Mouse (Mus musculus): ENCODE measurements at regions not wholly inside any gene's neighbourhood (a gene's known extent, or its start where the extent isn't known, plus 50 kb on each side); places are given as distances from the start of the nearest gene placed in this dataset.

DNA sequence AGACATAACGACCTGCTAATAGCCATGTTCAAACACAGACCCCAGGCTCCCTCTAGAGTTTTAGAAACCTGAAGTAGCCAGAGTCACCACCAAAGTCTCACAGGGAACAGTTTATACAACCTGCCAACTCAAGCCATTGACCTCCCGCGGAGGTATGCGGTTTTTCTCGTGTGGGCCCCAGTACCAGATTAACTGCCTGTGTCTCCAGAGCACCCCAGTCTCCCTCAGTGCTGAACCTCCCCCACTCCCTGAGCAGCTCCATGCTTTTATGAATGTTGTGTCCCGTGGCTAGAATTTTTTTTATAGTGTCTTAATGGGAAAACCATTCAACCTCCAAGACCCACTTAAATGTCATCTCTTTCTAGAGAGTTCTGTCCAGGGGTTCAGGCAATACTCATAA is 98.5 kb upstream of the Gm34302 start:
- Histone ChIP-seq H3K4me1 (ENCODE audit: insufficient read depth, low read length) (peaks cover 8% of the 10 kb centered on the region; the same call in 1 of the 2 replicates), H3K27ac (ENCODE audit: low read length) (no peak overlapping the region), H3K9me3 (ENCODE audit: low read length) (no peaks in the 10 kb centered on the region), H3K4me3 (ENCODE audit: low read length) (no peak overlapping the region), H3K9ac (replicated peaks; ENCODE audit: low read length) (no peak overlapping the region), H3K4me2 (replicated peaks; ENCODE audit: low read depth, low read length) (no peak overlapping the region), H3K27me3 (ENCODE audit: insufficient read depth, low read length) (no peaks in the 10 kb centered on the region), H3K36me3 (ENCODE audit: insufficient read depth, low read length) (no peaks in the 10 kb centered on the region)
- WGBS, result 23% methylated on average over 6 of the region's 6 CpGs
- ATAC-seq (ENCODE audit: low FRiP score, low TSS enrichment), result no peak

DNA sequence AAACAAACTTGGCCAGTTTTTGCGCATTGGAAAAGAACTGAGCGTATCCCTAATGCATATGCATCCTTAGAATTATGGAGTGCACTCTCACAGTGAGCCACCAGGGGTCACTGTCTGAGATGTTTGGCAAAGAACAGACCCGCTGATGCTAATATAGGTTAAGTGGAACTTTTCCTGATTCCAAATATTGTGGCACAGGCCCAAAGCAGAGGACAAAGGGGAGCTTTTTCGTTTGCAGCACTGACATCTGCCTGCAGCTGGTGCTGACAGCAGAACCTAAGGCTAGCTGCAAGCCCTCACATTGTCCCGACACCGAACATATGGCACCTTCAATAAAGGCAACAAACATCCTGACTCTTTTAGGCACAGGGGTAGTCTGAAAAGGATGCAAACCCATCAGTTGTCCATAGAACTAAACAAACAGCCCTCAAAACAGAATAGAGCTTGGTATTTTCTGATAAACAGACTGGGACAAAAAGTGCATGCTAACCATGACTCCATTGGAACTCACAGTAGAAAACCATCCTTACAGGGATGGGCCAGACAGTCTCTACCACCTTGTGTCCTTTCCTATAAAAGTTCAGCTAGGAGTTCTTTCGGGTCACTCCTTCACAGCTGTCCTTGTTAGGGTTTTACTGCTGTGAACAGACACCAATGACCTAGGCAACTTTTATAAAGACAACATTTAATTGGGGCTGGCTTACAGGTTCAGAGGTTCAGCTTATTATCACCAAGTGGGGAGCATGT is 87.1 kb upstream of the Gm34302 start:
- H3K27ac ChIP-seq (ENCODE audit: low read length), result no peak overlapping the region
- WGBS, result 36% methylated on average over 7 of the region's 7 CpGs

DNA sequence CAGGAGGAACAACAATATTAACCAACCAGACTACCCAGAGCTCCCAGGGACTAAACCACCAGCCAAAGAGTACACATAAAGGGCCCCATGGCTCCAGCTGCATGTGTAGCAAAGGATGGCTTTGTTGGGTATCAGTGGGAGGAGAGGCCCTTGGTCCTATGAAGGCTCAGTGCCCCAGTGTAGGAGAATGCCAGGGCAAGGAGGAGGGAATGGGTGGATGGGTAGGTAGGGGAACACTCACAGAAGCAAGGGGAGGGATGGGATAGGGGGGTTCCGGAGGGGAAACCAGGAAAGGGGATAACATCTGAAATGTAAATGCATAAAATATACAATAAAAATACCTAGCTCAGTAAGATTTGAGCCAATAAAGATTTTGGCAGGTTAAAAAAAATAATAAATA is 86.4 kb upstream of the Gm34302 start:
- Histone ChIP-seq H3K4me2 (replicated peaks; ENCODE audit: low read depth, low read length) (no peak overlapping the region), H3K9me3 (ENCODE audit: low read length) (no peaks in the 10 kb centered on the region), H3K27ac (ENCODE audit: low read length) (no peak overlapping the region), H3K4me3 (ENCODE audit: low read length) (no peak overlapping the region), H3K36me3 (ENCODE audit: insufficient read depth, low read length) (no peaks in the 10 kb centered on the region), H3K4me1 (ENCODE audit: insufficient read depth, low read length) (no peaks in the 10 kb centered on the region), H3K27me3 (ENCODE audit: insufficient read depth, low read length) (no peaks in the 10 kb centered on the region), H3K9ac (replicated peaks; ENCODE audit: low read length) (no peak overlapping the region)
- WGBS, result 100% methylated on average over 1 of the region's 1 CpGs
- ATAC-seq (ENCODE audit: low FRiP score, low TSS enrichment), result no peak

More for the DNA sequence above, 87.1 kb upstream of the Gm34302 start:
- Histone ChIP-seq H3K4me3 (ENCODE audit: low read length) (no peak overlapping the region), H3K9me3 (ENCODE audit: low read length) (no peaks in the 10 kb centered on the region), H3K4me1 (ENCODE audit: insufficient read depth, low read length) (no peaks in the 10 kb centered on the region), H3K27me3 (ENCODE audit: insufficient read depth, low read length) (no peaks in the 10 kb centered on the region), H3K36me3 (ENCODE audit: insufficient read depth, low read length) (no peaks in the 10 kb centered on the region), H3K4me2 (replicated peaks; ENCODE audit: low read depth, low read length) (no peak overlapping the region), H3K9ac (replicated peaks; ENCODE audit: low read length) (no peak overlapping the region)
- ATAC-seq (ENCODE audit: low FRiP score, low TSS enrichment), result peak; percentile 75; the same call in 1 of the 2 replicates

DNA sequence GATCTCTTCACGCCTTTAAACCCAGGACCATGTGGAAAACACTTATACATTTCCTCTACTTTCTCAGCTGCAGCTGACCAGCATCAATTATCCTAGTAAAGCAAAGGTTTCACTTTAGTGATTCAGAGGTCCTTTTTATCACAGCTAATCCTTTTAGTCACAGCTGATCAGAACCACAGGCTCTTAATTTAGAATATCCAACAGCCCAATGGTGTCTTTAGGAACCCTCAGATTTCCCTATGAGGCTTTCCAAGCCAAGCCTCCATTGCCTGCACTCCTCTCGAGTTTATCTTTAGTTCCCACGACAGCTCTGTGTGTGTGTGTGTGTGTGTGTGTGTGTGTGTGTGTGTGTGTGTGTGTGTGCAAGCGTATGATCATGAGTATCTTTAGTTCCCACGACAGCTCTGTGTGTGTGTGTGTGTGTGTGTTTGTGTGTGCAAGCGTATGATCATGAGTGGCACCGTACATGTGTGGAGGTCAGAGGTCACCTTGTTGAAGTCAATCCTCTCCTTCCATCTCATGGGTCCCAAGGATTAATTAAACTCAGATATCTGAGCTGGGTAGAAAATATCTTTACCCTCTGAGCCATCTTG is 85.4 kb upstream of the Gm34302 start:
- 85% methylated on average over 7 of the region's 7 CpGs for WGBS
- Histone ChIP-seq H3K27ac (ENCODE audit: low read length) (no peak overlapping the region), H3K4me2 (replicated peaks; ENCODE audit: low read depth, low read length) (no peak overlapping the region), H3K27me3 (ENCODE audit: insufficient read depth, low read length) (no peaks in the 10 kb centered on the region), H3K4me3 (ENCODE audit: low read length) (no peak overlapping the region), H3K4me1 (ENCODE audit: insufficient read depth, low read length) (no peaks in the 10 kb centered on the region), H3K9ac (replicated peaks; ENCODE audit: low read length) (no peak overlapping the region), H3K36me3 (ENCODE audit: insufficient read depth, low read length) (no peaks in the 10 kb centered on the region), H3K9me3 (ENCODE audit: low read length) (no peaks in the 10 kb centered on the region)
- ATAC-seq (ENCODE audit: low FRiP score, low TSS enrichment), result no peak

DNA sequence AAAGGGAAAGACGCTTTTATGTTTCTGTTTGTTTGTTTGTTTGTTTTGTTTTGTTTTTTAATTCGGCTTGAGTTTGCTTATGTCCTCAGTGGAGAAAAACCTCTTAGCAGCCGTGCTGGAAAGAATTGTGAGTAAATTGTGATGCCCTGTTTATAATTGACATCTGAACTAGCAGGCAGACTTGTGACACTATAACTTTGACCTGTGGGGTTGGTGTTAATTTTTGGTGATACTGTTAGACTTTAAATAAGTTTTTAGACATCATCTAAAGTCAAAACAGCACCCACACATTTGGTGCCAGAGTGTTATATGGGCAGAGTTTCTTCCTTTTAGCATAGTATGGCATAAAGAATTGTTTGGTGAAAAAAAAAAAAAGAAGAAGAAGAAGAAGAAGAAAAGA is 84.0 kb upstream of the Gm34302 start:
- Histone ChIP-seq H3K36me3 (ENCODE audit: insufficient read depth, low read length) (no peaks in the 10 kb centered on the region), H3K27ac (ENCODE audit: low read length) (no peak overlapping the region), H3K4me1 (ENCODE audit: insufficient read depth, low read length) (no peaks in the 10 kb centered on the region), H3K4me2 (replicated peaks; ENCODE audit: low read depth, low read length) (no peak overlapping the region), H3K9me3 (ENCODE audit: low read length) (no peaks in the 10 kb centered on the region), H3K27me3 (ENCODE audit: insufficient read depth, low read length) (no peaks in the 10 kb centered on the region), H3K9ac (replicated peaks; ENCODE audit: low read length) (no peak overlapping the region), H3K4me3 (ENCODE audit: low read length) (no peak overlapping the region)
- ATAC-seq (ENCODE audit: low FRiP score, low TSS enrichment), result no peak
- WGBS, result 80% methylated on average over 3 of the region's 3 CpGs

GRCm38 (mm10) chr3:63563057-63563456 is 79.4 kb upstream of the Gm34302 start:
- 63% methylated on average over 1 of the region's 1 CpGs for WGBS
- Histone ChIP-seq H3K27me3 (ENCODE audit: insufficient read depth, low read length) (no peaks in the 10 kb centered on the region), H3K36me3 (ENCODE audit: insufficient read depth, low read length) (no peaks in the 10 kb centered on the region), H3K27ac (ENCODE audit: low read length) (no peak overlapping the region), H3K4me1 (ENCODE audit: insufficient read depth, low read length) (0 out of 2 replicates have a peak, but pooled peaks cover 3% of the 10 kb centered on the region), H3K9ac (replicated peaks; ENCODE audit: low read length) (no peak overlapping the region), H3K9me3 (ENCODE audit: low read length) (no peaks in the 10 kb centered on the region), H3K4me3 (ENCODE audit: low read length) (no peak overlapping the region), H3K4me2 (replicated peaks; ENCODE audit: low read depth, low read length) (no peak overlapping the region)
- ATAC-seq (ENCODE audit: low FRiP score, low TSS enrichment), result no peak

GRCm38 (mm10) chr3:63562532-63562931 is 78.9 kb upstream of the Gm34302 start:
- no peak overlapping the region for H3K27ac ChIP-seq (ENCODE audit: low read length)

GRCm38 (mm10) chr3:63560745-63561151 is 77.1 kb upstream of the Gm34302 start:
- Histone ChIP-seq H3K4me2 (replicated peaks; ENCODE audit: low read depth, low read length) (no peak overlapping the region), H3K27ac (ENCODE audit: low read length) (peak overlapping the region; percentile 90), H3K4me1 (ENCODE audit: insufficient read depth, low read length) (0 out of 2 replicates have a peak, but pooled peaks cover 3% of the 10 kb centered on the region), H3K27me3 (ENCODE audit: insufficient read depth, low read length) (no peaks in the 10 kb centered on the region), H3K9ac (replicated peaks; ENCODE audit: low read length) (no peak overlapping the region), H3K9me3 (ENCODE audit: low read length) (no peaks in the 10 kb centered on the region), H3K4me3 (ENCODE audit: low read length) (no peak overlapping the region), H3K36me3 (ENCODE audit: insufficient read depth, low read length) (no peaks in the 10 kb centered on the region)
- 36% methylated on average over 4 of the region's 4 CpGs for WGBS
- peak; percentile 94 for ATAC-seq (ENCODE audit: low FRiP score, low TSS enrichment)

More at GRCm38 (mm10) chr3:63562532-63562931, 78.9 kb upstream of the Gm34302 start:
- H3K36me3 ChIP-seq (ENCODE audit: insufficient read depth, low read length), result no peaks in the 10 kb centered on the region
- no peak for ATAC-seq (ENCODE audit: low FRiP score, low TSS enrichment)
- 0 out of 2 replicates have a peak, but pooled peaks cover 3% of the 10 kb centered on the region for H3K4me1 ChIP-seq (ENCODE audit: insufficient read depth, low read length)
- no peak overlapping the region for H3K9ac ChIP-seq (replicated peaks; ENCODE audit: low read length)
- no peaks in the 10 kb centered on the region for H3K9me3 ChIP-seq (ENCODE audit: low read length)
- no peaks in the 10 kb centered on the region for H3K27me3 ChIP-seq (ENCODE audit: insufficient read depth, low read length)
- H3K4me2 ChIP-seq (replicated peaks; ENCODE audit: low read depth, low read length), result no peak overlapping the region
- no peak overlapping the region for H3K4me3 ChIP-seq (ENCODE audit: low read length)

DNA sequence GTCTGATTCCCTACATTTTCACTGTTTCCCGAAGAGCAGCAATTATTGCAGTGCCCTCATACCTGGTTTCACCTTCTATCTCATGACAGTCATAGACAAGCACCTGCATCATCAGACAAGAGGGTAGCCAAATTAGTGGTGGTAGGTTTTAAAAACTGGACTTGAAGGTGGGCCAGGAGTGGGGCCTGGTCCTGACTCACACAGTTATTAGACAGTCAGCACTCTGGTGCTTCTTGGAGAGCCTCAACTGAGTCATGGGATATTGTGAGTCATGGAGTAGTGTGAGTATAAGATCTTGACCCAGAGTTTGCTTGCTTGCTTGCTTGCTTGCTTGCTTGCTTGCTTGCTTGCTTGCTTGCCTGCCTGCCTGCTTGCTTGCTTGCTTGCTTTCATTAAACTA is 73.1 kb upstream of the Gm34302 start:
- Histone ChIP-seq H3K9ac (replicated peaks; ENCODE audit: low read length) (no peak overlapping the region), H3K4me2 (replicated peaks; ENCODE audit: low read depth, low read length) (no peak overlapping the region), H3K4me3 (ENCODE audit: low read length) (no peak overlapping the region), H3K27me3 (ENCODE audit: insufficient read depth, low read length) (no peaks in the 10 kb centered on the region), H3K36me3 (ENCODE audit: insufficient read depth, low read length) (no peaks in the 10 kb centered on the region), H3K4me1 (ENCODE audit: insufficient read depth, low read length) (0 out of 2 replicates have a peak, but pooled peaks cover 3% of the 10 kb centered on the region), H3K27ac (ENCODE audit: low read length) (no peak overlapping the region), H3K9me3 (ENCODE audit: low read length) (no peaks in the 10 kb centered on the region)
- WGBS, result 70% methylated on average over 1 of the region's 1 CpGs
- no peak for ATAC-seq (ENCODE audit: low FRiP score, low TSS enrichment)

DNA sequence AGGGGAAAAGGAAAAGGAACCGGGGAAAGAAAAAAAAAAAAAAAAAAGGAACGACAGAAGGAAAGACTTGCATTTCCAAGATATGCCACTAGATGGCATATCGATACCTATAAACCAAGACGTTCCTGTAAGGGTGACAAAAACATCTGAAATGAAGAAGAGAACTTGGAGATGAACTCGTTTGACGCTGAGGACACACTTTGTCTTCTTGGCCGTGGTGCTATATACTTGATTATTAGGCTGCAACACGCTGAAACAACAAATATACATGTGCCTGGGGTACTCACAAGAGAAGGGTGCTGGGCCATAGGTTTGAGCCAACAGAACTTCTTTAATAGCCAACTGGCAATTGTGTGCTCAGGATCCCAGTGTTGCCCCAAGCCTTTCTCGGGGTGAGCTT is 71.2 kb upstream of the Gm34302 start:
- peak; percentile 46; the same call in 1 of the 2 replicates for ATAC-seq (ENCODE audit: low FRiP score, low TSS enrichment)
- Histone ChIP-seq H3K9me3 (ENCODE audit: low read length) (no peaks in the 10 kb centered on the region), H3K27me3 (ENCODE audit: insufficient read depth, low read length) (no peaks in the 10 kb centered on the region), H3K36me3 (ENCODE audit: insufficient read depth, low read length) (no peaks in the 10 kb centered on the region), H3K9ac (replicated peaks; ENCODE audit: low read length) (no peak overlapping the region), H3K4me1 (ENCODE audit: insufficient read depth, low read length) (no peaks in the 10 kb centered on the region), H3K4me2 (replicated peaks; ENCODE audit: low read depth, low read length) (peak overlapping the region; percentile 35), H3K27ac (ENCODE audit: low read length) (no peak overlapping the region), H3K4me3 (ENCODE audit: low read length) (peak overlapping the region; percentile 21; the same call in 1 of the 2 replicates)
- WGBS, result 5% methylated on average over 9 of the region's 9 CpGs
